Mouse (Mus musculus): ENCODE measurements around the gene Nsmce4a.
"Not testable (repeated sequence)": the region's sequence is repeated elsewhere in the genome, so short reads cannot be mapped to it uniquely, and the experiment has no call there.

The Nsmce4a gene

DNA sequence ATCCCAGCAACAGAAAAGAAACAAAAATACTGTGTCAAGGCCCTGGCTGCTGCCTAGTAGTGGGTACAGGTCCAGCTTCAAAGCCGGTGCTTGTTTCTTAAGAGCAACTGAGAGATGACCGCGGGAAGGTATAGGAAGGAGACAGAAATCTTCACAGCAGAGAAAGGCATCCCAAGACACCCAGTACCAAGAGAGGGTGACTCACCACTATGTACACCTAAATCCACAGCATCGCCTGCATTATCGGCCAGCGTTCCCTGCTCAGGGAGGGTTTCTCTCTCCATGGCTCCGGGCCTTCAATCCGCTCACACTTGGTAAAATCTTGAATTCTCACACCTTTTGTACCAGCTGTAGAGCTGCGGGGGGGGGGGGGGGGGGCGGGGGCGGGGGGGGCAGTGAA, at the start of gene Nsmce4a:
Gene Nsmce4a, minus strand, starts transcription at position 298 of the 400 bp plus-strand sequence.
- in situ Hi-C loops (cut with MboI; ENCODE audit: unreplicated experiment in 2 of 2), result no loop called here

DNA sequence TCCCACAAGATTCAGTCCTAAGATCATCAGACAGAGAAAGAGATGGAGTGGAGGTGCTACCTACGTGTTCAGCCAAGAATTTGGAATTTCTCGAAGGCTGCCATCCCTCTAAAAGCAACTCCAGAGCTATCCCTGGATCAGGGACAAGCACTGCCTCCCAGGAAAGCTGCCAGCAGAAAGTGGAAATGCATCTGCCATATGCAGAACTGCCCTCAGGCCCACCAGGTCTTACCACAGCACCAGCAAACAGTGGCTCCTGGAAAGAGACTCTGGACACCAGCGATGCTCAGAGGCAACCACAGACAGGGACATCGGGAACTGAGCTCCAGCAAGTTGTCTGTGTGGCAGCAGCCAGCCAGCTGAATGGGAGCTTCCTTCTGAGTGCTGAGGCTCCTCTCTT, 49.4 kb upstream of the Nsmce4a start:
- in situ Hi-C loops (cut with MboI; ENCODE audit: unreplicated experiment in 2 of 2), result no loop called here

DNA sequence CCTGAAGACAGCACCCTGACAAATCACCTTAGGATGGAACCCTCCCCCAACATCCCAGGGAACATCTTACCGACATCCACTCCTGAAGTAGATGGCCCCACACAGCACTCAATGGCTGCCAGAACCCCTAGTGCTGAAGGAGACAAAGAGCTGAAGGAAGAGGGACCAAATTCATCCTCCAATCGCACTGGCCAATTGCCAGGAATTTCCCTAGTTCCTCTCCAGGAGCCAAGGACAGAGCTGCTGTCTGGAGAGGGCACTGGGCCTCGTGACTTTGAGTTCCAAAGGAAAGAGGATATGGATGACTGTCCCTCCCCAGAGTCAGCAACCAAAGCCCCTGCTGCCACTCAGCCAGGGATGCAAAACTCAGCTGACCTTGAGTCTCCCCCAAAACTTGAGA, 49.0 kb upstream of the Nsmce4a start:
- in situ Hi-C loops (cut with MboI; ENCODE audit: unreplicated experiment in 2 of 2), result no loop called here

DNA sequence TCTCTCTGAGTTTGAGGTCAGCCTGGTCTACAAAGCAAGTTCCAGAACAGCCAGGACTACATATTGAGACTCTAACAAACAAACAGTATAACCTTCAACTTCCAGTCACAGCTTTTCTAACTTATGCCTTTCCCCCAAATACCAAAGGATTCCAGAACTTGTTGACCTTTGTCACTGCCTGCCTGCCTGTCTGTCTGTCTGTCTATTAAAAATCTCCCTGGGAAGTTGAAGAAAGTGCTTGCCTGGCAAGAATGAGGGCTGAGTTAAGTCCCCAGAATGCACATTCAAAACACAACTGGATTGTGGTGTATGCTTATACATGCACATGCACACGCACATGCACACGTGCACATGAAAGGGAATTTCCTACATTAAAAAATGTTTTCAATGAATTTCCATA, 48.1 kb upstream of the Nsmce4a start:
- in situ Hi-C loops (cut with MboI; ENCODE audit: unreplicated experiment in 2 of 2), result no loop called here

DNA sequence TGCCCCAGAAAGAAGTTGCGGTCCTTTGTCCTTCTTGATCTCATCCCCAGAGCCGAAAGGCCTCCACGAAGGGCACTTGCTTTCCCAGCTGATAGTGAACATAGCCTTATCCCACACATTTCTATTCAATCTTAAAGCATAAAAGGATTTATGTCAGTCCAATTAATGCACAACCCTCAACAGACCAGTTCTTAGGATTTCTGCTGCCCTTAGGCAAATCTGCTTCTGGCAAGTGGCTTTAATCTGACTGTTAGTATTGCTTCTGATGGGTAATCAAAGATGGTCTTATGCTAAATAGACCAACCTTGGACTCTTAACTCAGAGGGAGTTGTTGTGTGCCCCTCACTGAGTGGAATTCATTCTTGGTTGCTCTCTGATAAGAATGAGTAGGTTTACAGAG, 44.7 kb upstream of the Nsmce4a start:
- in situ Hi-C loops (cut with MboI; ENCODE audit: unreplicated experiment in 2 of 2), result no loop called here

DNA sequence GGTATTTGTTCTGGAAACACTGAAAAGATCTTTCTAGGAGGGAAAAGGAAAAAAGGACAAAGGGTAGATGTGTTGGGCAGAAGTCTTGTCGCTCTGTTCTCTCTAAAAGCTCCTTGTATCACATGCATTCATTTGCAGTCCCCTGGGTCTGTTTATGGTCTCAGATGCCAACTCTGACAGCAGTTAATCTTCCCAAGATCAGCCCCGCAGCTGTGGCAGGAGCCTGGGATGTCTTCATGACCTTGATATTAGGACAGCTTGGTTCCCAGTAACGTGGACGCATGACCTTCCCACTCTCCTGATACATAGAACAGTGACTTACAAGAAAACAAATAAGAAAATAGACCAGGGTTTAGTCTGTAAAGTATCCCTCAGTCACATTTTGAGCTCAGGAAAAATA, 41.1 kb upstream of the Nsmce4a start:
- in situ Hi-C loops (cut with MboI; ENCODE audit: unreplicated experiment in 2 of 2), result no loop called here

DNA sequence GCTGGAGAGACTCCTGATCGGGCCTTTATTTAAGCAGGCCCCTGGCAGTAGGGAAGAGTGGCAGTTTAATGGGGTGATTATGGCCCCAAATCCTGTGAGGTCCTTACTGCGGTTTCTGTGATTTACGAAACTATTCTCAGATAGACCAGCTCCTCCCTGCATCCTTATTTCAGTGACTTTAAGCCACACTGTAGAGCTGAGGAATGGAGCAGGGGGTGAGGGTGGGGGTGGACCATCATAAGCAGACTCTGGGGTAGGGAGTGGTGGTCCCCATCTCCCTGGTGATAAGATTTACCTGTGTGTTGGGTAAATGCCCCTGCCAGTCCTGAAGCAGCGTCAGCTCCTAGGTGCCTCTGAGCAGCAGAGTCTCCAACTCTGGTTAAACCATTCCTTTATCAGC, 34.0 kb upstream of the Nsmce4a start:
- in situ Hi-C loops (cut with MboI; ENCODE audit: unreplicated experiment in 2 of 2), result no loop called here

DNA sequence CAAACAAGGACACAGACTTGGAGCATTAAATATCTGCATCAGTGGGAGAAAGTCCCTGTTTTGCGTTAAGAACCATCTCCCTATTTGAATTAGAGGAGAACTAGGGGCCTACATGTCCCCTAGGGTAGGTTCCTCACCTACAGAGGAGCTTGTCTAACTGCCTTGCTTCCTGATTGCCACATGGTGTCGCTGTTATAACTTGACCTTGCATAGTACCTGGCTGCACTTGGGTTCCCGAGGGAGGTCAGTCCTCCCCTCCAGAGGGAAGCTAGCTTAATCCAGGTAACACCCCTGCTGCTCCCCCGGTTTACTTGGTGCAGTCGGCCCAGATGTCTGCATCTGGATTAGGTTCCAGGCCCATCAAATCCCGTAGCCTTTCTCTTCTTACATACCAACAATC, 32.2 kb upstream of the Nsmce4a start:
- in situ Hi-C loops (cut with MboI; ENCODE audit: unreplicated experiment in 2 of 2), result no loop called here

DNA sequence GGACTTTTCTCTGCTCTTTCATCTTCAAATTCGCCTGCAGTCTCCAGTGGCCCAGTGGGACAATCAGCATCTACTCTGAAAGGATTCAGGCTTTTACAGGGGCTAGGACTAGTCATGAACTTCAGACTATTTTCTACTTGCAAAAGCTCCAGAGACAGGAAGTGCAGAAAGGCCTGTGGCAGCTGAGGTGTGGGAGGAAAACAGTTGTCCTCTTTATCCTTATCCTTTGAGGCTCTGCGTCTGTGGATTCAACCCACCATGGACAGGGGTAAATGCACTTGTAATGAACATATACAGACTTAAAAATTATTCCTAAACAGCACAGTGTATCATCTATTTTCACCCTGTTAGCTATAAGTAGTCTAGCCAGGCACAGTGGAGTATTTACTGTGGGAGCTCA, 31.5 kb upstream of the Nsmce4a start:
- in situ Hi-C loops (cut with MboI; ENCODE audit: unreplicated experiment in 2 of 2), result no loop called here

DNA sequence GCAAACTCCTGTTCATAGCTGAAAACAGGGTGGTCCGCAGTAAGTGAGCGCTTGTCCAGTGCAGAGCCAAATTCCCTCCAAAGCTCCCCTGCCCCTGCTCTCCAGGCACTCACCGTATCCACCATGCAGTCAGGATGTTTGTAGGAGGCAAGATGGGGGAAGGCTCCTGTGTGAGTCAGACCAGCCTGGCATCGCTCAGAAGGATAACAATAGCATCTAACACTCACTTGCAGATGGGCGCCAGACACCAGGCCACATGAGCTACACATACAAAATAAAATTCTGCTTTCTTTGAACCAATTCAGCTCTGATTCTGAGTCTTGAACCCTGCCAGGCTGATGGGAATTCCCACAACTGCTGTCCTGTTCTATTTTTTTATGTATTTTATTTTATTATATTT, 30.6 kb upstream of the Nsmce4a start:
- in situ Hi-C loops (cut with MboI; ENCODE audit: unreplicated experiment in 2 of 2), result no loop called here

DNA sequence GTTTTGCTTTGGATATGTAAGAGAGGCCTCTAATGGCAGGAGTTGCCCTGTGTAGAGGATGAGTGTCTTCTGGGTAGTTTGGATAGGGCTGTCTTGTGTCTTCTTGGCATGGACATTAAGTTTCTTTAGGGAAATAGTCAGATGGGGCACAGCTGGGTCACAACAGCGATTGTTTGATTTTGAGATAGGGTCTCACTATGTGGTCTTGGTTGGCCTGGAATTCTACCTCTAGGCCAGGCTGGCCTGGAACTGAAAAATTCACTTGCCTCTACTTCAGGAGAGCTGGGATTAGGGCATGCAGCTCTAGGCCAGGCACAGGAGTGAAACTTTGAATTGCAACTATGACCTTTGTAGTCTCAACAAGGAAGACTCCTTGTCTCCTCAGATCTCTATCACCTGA, 29.9 kb upstream of the Nsmce4a start:
- in situ Hi-C loops (cut with MboI; ENCODE audit: unreplicated experiment in 2 of 2), result no loop called here

DNA sequence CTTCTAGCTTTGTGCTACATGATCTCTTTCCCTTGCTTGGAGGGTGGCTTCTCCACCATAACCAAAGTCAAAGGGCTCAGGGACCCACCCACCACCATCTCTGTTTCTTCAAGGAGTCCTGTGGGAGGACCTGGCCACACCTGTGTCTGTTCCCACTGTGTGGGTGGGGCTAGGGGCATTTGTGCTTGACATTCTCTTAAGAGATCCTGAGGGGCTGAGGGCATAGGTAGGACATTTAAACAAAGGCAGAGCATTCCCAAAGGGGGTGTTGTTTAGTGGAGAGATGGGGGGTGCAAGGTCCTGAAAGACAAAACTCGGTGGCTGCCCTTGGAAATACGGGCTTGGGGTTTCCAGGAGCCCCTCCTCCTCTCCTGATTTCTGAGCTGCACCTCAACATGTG, 27.6 kb upstream of the Nsmce4a start:
- in situ Hi-C loops (cut with MboI; ENCODE audit: unreplicated experiment in 2 of 2), result no loop called here

DNA sequence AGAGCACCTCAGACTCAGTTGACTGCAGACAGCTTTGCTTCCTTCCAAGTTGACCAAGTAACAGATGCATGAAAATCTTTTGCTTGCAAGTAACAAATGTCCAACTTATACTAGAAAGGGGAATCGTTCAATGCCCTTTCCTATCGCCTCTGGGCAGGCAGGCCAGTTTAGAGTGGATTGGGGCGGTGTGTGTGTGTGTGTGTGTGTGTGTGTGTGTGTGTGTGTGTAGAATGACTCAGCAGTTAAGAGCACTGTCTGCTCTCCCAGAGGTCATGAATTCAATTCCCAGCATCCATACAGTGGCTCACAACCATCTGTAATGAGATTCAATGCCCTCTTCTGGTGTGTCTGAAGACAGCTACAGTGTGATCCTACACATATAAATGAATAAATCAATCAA, 27.2 kb upstream of the Nsmce4a start:
- in situ Hi-C loops (cut with MboI; ENCODE audit: unreplicated experiment in 2 of 2), result no loop called here

DNA sequence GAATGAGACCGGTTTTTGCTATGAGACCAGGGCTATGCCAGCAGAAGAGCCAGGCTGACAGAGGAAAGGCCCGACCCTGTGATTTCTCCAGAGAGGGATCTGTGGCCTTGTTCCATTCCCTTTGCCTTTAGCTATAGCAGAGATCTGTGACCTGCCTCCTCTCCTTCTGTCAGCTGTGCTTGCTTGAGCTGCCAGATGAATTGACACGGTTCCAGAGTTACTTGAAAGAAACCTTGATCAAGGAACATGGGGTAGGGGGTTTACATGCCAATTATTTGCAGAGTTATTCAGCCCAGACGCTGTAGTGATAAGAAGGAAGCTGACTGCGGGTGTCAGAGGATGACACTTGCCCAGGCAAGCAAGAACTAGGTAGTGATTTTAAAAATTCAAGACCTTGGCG, 24.6 kb upstream of the Nsmce4a start:
- in situ Hi-C loops (cut with MboI; ENCODE audit: unreplicated experiment in 2 of 2), result no loop called here

DNA sequence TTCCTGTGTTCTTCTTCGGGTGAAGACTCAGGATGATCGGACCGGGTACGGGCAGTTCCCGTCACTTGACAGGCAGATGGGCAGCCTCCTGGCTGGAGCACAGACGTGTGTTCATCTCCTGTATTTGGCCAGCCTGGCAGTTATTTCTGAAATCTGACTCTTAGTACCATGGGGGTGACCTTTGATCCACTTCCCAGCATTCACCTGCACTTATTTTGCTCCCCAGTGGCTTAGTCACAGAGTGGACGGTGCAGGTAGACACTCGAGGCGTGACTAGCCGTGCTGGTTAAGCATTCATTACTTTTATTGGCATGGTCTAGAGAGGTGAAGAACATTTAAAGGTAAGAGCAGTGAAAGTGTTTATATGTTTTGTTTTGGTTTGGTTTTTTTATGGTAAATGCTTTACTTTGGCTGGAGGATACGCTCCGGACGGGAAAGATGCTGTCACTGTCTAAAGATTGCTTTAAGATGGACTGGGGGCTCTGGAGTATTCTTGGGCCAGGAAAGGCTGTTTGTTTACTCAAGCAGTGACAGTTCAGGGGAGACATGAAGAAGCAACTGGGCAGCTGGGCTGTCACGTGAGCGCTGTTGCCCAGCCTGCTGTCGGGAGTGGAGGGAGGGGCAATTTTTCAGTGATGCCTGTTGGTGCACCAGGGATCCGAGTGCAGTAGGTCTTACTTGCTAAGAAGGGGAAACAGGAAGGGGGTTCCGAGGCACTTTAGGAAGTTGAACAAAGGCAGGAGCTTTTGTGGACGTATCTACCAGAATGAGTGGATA, 23.3 kb upstream of the Nsmce4a start:
- in situ Hi-C loops (cut with MboI; ENCODE audit: unreplicated experiment in 2 of 2), result not testable (repeated sequence)

DNA sequence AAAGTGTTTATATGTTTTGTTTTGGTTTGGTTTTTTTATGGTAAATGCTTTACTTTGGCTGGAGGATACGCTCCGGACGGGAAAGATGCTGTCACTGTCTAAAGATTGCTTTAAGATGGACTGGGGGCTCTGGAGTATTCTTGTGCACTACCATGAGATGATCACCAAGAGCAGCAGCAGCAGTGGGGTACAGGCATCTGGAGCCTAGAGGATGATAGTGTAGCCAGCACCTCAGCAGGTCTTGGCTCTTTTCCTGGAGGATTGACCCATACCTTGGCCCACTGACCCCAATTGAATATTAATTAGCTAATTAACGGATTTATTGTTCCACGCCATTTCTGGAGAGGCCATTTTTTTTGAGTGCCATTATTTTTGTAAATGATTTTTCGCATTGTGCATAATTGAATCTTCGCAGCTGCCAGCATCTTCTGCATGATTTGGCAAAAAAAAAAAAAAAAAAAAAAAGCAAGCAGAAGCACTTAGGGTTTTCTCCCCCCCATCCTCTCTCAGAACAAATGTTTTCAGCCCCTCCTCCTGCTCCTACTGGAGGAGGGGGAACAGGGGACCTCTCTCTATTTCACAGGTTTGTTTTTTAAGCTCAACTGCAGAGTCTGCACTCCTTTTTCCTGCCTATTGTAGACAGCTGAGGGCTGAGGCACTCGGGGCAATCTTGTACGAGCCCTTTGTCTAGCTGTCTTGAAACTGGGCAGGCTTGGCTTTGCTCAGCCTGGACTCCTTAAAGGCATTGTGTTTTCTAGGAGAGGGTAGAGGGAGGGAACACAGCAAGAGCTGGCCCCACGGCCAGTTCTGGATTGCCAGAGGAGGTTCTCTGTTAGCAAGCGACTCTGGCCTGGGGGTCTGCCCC, 20.7 kb upstream of the Nsmce4a start:
- in situ Hi-C loops (cut with MboI; ENCODE audit: unreplicated experiment in 2 of 2), result not testable (repeated sequence)

DNA sequence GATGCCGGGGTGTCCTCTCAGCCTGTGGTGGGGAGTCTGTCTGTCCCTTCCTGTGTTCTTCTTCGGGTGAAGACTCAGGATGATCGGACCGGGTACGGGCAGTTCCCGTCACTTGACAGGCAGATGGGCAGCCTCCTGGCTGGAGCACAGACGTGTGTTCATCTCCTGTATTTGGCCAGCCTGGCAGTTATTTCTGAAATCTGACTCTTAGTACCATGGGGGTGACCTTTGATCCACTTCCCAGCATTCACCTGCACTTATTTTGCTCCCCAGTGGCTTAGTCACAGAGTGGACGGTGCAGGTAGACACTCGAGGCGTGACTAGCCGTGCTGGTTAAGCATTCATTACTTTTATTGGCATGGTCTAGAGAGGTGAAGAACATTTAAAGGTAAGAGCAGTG, 20.1 kb upstream of the Nsmce4a start:
- in situ Hi-C loops (cut with MboI; ENCODE audit: unreplicated experiment in 2 of 2), result not testable (repeated sequence)

DNA sequence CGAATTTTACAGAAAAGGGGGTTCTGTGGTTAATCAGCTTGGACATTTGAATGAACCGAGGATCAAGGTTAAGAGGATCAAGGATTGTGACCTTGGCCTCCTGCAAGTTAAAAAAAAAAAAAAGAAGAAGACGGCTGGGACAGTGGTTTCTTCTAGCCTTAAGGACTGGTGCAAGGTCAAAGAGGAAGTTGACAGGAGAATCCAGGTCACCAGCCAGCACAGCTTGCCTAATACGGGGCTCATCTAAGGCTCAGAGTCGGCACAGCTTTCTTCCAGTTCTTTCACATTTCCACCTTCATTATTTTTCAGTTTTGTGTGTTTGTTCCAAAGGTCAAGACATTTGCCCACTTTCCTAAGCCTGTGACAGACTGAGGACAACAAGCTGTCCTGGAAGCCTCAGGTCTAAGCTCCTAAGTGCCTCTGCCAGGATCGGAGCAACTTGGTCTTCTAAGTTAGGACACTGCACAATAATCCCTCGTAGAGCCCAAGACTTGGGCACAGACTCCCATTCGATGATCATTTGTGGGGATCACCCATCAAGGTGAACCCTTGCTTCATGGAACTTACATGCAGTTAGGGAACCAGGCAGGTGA, 18.0 kb upstream of the Nsmce4a start:
- in situ Hi-C loops (cut with MboI; ENCODE audit: unreplicated experiment in 2 of 2), result no loop called here

DNA sequence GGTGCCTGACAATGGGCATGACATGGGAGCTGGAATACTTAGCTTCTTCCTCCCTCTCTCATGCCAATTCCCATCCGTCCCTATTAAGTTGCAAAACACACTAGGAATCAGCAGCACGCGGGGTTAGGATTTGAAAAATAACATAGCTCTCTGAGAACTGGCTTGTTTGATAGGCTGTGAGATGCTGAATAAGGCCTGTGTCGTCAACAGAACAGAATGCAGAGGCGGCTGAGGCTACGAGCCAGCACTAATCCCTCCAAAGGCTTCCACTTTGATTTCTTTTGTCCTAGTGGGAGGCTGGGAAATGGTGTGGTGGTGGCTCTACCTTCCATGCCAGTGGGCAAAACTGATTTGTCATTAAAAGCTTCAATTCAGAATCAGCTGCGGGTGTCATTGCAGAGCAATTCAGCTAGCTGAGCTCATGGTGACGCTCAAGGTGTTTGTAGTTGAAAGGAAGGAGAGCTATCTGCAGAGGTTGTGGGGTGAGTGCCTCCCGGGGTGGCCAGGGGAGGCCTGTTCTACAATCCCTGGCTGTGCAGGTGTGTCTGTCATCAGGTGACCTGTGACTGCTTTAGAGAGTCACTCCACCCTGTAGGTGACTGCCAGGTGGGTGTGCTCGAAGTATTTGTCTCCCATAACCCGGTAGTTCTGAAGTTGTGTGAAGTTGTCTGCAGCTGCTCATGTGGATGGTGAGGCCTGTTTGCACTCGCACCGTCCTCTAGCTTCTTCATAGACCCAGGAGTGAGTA, 17.3 kb upstream of the Nsmce4a start:
- in situ Hi-C loops (cut with MboI; ENCODE audit: unreplicated experiment in 2 of 2), result no loop called here

DNA sequence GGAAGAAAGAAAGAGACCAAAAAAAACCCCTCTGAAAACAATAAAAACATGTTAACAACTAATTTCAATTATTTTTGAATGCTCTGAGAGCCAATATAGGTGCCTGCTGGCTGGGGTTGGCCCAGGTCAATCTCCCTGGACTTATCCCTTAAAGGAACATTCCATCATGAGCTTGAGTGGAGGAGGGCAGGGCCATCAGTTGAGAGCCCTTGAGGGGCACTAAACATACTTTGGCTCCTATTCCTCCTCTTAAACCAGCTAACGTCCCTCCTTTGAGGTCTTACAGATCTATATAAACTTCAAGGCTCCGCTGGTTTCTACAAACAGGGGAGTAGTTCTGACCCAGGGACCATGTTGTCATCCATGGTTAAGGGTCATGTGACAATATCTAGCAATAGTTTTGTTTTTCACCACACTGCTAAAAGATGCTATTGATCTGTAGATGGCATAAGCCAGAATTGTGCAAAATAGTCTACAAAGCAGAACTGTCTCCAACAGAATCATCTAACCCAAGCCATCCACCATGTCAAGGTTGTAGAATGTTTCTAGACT, 13.7 kb upstream of the Nsmce4a start:
- in situ Hi-C loops (cut with MboI; ENCODE audit: unreplicated experiment in 2 of 2), result no loop called here

DNA sequence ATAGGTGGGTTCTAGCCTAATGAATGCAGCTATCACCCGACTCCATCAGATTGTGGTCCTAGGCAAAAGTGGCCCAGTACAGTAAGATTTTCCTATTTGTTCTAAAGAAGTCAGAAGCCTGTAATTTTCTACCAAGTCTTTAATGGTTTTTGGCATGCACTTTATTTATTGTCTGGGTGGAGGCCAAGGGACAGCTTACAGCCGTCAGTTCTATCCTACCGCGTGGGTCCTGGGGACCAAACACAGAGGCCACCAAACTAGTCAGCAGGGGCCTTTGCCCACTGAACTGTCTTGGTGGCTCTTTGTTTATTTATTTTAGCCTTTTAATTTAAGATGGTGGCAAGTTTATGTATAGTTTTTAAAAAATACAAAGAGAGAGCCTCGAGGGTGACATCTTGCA, 5.7 kb upstream of the Nsmce4a start:
- in situ Hi-C loops (cut with MboI; ENCODE audit: unreplicated experiment in 2 of 2), result no loop called here
